Mouse (Mus musculus): ENCODE data around the gene Parvb.

Parvb gene

GRCm38 (mm10) chr15:84328870-84329269 is 97.0 kb downstream of the Parvb start:
- DNase-seq: no peak

- no peak for DNase-seq
Measured at GRCm38 (mm10) chr15:84329940-84330339, 98.1 kb downstream of the Parvb start.

GRCm38 (mm10) chr15:84331066-84331612 is 99.3 kb downstream of the Parvb start:
- no peak for DNase-seq

- no peak for DNase-seq
Measured at GRCm38 (mm10) chr15:84336281-84336817, 104.5 kb downstream of the Parvb start.

GRCm38 (mm10) chr15:84337599-84337998 is 105.8 kb downstream of the Parvb start:
- no peak for DNase-seq

GRCm38 (mm10) chr15:84340926-84341325 is 109.1 kb downstream of the Parvb start:
- DNase-seq: no peak

- no peak for DNase-seq
Measured at GRCm38 (mm10) chr15:84348769-84349168, 116.9 kb downstream of the Parvb start.

GRCm38 (mm10) chr15:84349915-84350738 is 118.3 kb downstream of the Parvb start:
- no peak for DNase-seq

- no peak for DNase-seq
Measured at GRCm38 (mm10) chr15:84351342-84351741, 119.5 kb downstream of the Parvb start.

- no peak for DNase-seq
Measured at GRCm38 (mm10) chr15:84351915-84352844, 120.3 kb downstream of the Parvb start.

GRCm38 (mm10) chr15:84355081-84355480 is 123.2 kb downstream of the Parvb start:
- no peak for DNase-seq

- DNase-seq: no peak
Measured at GRCm38 (mm10) chr15:84364746-84365145, 132.9 kb downstream of the Parvb start.

All from spleen, adult 18-20 months (tissue).